Mouse (Mus musculus) C2C12 (cell line): Measurements from ENCODE around the gene Clec12b.

Experiments
- CEBPB ChIP-seq: IDR thresholded peaks from one replicate; pipeline ENCODE4 v1.6.1; 2011; ENCODE audit warnings: low read depth, mild to moderate bottlenecking, control low read depth, moderate library complexity
- CTCF ChIP-seq: IDR thresholded peaks from one replicate; pipeline ENCODE4 v1.5.1; 2011; ENCODE audit not compliant: control insufficient read depth, insufficient read depth, insufficient read length
- FOSL1 ChIP-seq: IDR thresholded peaks from one replicate; pipeline ENCODE4 v1.8.0; 2011; ENCODE audit warnings: mild to moderate bottlenecking, low read length; ENCODE audit not compliant: poor library complexity, insufficient read depth, severe bottlenecking
- MAX ChIP-seq: IDR thresholded peaks from one replicate; pipeline ENCODE4 v1.6.1; 2011; ENCODE audit warnings: mild to moderate bottlenecking, control low read depth
- MYOD1 ChIP-seq: IDR thresholded peaks from one replicate; pipeline ENCODE4 v1.6.1; 2011; ENCODE audit warnings: low read depth; ENCODE audit not compliant: control insufficient read depth, insufficient read length
- MYOG ChIP-seq: IDR thresholded peaks from one replicate; pipeline ENCODE4 v1.6.1; 2011; ENCODE audit not compliant: control insufficient read depth, insufficient read length; ENCODE audit errors: extremely low read depth
- USF1 ChIP-seq: IDR thresholded peaks from one replicate; pipeline ENCODE4 v1.6.1; 2011; ENCODE audit warnings: low read depth, mild to moderate bottlenecking, control low read depth, moderate library complexity

DNA sequence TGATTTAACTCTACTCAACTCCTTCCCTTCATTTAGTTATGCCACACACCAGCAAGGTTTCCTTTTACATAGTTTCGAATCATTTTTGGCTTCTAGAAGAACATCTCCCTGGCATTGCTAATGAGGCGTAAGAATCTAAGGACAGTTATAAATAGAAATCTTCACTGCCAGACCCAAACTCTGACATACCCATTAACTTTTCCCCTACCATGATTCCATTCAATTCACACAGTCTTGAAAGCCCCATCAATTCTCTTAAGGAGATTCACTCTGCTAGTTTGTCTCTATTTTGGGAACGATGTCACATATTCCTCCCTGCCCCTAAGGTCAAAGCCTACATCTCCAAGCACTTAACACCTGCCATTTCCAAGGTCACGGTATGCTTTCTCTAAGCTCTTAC lies 674 bp downstream of the Clec12b start:
- no peak for TF ChIP-seq CTCF
- no peak for TF ChIP-seq USF1
- no peak for TF ChIP-seq MAX
- TF ChIP-seq MYOG: no peak
- TF ChIP-seq MYOD1: no peak
- no peak for TF ChIP-seq CEBPB
- no peak for TF ChIP-seq FOSL1
